Mouse (Mus musculus): Measurements from ENCODE around the gene Gm20219.

DNA sequence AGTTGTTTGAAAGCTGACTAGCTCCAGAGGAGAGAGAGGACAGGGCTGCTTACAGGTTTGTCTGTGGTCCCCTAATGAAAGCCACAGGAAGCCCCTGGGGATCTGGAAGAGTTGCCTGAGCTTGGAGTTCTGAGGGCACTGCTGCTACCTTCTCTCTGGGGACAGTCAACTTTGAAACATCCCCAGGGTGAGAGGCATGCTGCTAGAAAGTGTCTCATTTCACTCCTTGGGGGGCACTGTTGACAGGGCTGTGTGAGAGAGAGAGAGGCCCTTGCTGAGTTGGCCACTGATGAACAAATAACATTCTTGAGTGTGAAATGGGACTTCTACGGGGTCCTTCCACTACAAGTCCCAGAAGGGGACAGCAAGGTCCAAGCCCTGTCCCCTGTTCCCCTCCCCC lies 33.6 kb upstream of the Gm20219 start:
- TF ChIP-seq CTCF (conservative IDR thresholded peaks at IDR 0.05; ENCODE audit: low read length) (no peak), POU5F1 (IDR thresholded peaks at IDR 0.05; ENCODE audit: borderline replicate concordance, low read length) (no peak)
